Mouse (Mus musculus) kidney, postnatal 0 days (tissue): ENCODE data around the gene Aarsd1. TPM values are rescaled to one million over a fixed set of nuclear protein-coding genes. Genes with fewer than 3 reads are reported as not detected.
"Not testable (repeated sequence)": the region's sequence is repeated elsewhere in the genome, so short reads cannot be mapped to it uniquely, and the experiment has no call there.

Source experiments
- ATAC-seq: fragments of 200-750 bp; cut with Nextera tagmentation; replicated peaks from 2 replicates; pipeline ENCODE4 v1.8.0; 2017; ENCODE audit warnings: low read depth, moderate number of reproducible peaks, moderate TSS enrichment, moderate library complexity; ENCODE audit not compliant: low FRiP score
- DNase-seq: peaks from one replicate; pipeline ENCODE4 v3.0.0-alpha.2; 2016; ENCODE audit warnings: low spot score
- H3K27ac ChIP-seq: fragments of 300-500 bp; sonication (generic); 2 replicates; pipeline ENCODE4 v1.5.1; 2014; ENCODE audit warnings: mild to moderate bottlenecking
- H3K27me3 ChIP-seq: fragments of 300-500 bp; sonication (generic); 2 replicates; pipeline ENCODE4 v1.6.1; 2014; ENCODE audit warnings: low read length, mixed read lengths; ENCODE audit not compliant: insufficient read depth
- H3K36me3 ChIP-seq: fragments of 300-500 bp; sonication (generic); 2 replicates; pipeline ENCODE4 v1.6.1; 2014; ENCODE audit warnings: low read length, mixed read lengths; ENCODE audit not compliant: insufficient read depth
- H3K4me1 ChIP-seq: fragments of 300-500 bp; sonication (generic); replicated peaks from 2 replicates; pipeline ENCODE4 v1.6.1; 2014; ENCODE audit warnings: antibody characterized with exemption, low read length, mixed read lengths; ENCODE audit not compliant: insufficient read depth
- H3K4me2 ChIP-seq: fragments of 300-500 bp; sonication (generic); 2 replicates; pipeline ENCODE4 v1.6.1; 2014; ENCODE audit warnings: mild to moderate bottlenecking, low read length, moderate library complexity, mixed read lengths
- H3K4me3 ChIP-seq: fragments of 300-500 bp; sonication (generic); replicated peaks from 2 replicates; pipeline ENCODE4 v1.5.1; 2014; ENCODE audit warnings: low read depth, low read length
- H3K9ac ChIP-seq: fragments of 300-500 bp; sonication (generic); 2 replicates; pipeline ENCODE4 v1.6.1; 2014; ENCODE audit warnings: low read depth, low read length
- H3K9me3 ChIP-seq: fragments of 300-500 bp; sonication (generic); replicated peaks from 2 replicates; pipeline ENCODE4 v1.6.1; 2016; ENCODE audit warnings: low read length, inconsistent platforms, mixed read lengths
- CTCF ChIP-seq: IDR thresholded peaks from 2 replicates; pipeline ENCODE4 v1.5.1; 2016; ENCODE audit warnings: antibody characterized with exemption, low read depth, mild to moderate bottlenecking, moderate library complexity
- WGBS: fragments of 180-500 bp; shearing (Covaris S2); extraction: QIAGEN DNeasy Blood & Tissue Kit; methylation state at CpG from one replicate; pipeline ENCODE4 v1.1.7; 2014; 5-methylcytosine and 5-hydroxymethylcytosine counted together
- polyA plus RNA-seq: library from polyadenylated mRNA; unstranded; fragments of >200 nt; fragmentation: Nextera tagmentation; extraction: Ambion mirVana; gene quantifications from 2 replicates; pipeline ENCODE4 v1.2.1, GENCODE M21; 2015

Aarsd1 gene
- polyA plus RNA-seq, 1 experiment from 2014 or later, result 58.4 TPM

DNA sequence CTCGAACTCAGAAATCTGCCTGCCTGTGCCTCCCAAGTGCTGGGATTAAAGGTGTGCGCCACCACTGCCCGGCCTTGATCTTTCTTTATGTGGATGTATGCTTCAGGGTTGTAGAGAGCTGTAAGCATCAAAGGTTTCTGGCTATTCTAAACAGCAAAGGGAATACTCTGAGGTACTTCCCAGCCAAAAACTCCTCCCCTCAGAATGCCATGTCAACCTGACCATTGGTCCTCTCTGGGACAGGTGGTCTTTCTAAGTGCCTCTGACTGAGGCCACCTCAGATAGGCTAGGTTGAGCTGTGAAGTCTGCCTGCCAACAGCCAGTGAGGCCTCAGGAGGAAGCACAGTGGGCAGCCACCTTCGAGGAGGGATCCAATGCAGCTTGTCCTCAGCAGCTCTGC is 31.5 kb upstream of the Aarsd1 start:
- Histone ChIP-seq H3K27me3 (no peaks in the 10 kb centered on the region), H3K4me3 (peak overlapping the region; percentile 57), H3K9ac (peak overlapping the region; percentile 57), H3K36me3 (peaks cover 12% of the 10 kb centered on the region), H3K27ac (peak overlapping the region; percentile 91), H3K4me1 (0 out of 2 replicates have a peak, but pooled peaks cover 4% of the 10 kb centered on the region), H3K9me3 (no peaks in the 10 kb centered on the region), H3K4me2 (peak overlapping the region; percentile 67)
- ATAC-seq, result no peak
- 80% methylated on average over 4 of the region's 4 CpGs for WGBS
- no peak for DNase-seq
- TF ChIP-seq CTCF, result no peak

- 14% methylated on average over 10 of the region's 10 CpGs for WGBS
- H3K27me3 ChIP-seq, result no peaks in the 10 kb centered on the region
These were observed 30.9 kb upstream of the Aarsd1 start, which contains the start of gene Ifi35 for GRCm38 (mm10) chr11:101448274-101448746. TSS of gene Ifi35 (plus strand) at chr11:101448407.

GRCm38 (mm10) chr11:101447786-101448185 is 30.4 kb upstream of the Aarsd1 start:
- 79% methylated on average over 5 of the region's 5 CpGs for WGBS
- no peak overlapping the region for H3K4me3 ChIP-seq
- ATAC-seq, result no peak
- H3K27me3 ChIP-seq, result no peaks in the 10 kb centered on the region
- peak overlapping the region; percentile 91; the same call in 1 of the 2 replicates for H3K27ac ChIP-seq
- peak overlapping the region; percentile 67 for H3K4me2 ChIP-seq
- no peak for TF ChIP-seq CTCF
- DNase-seq, result no peak
- peaks cover 17% of the 10 kb centered on the region for H3K36me3 ChIP-seq
- H3K9me3 ChIP-seq, result no peaks in the 10 kb centered on the region
- peaks cover 7% of the 10 kb centered on the region; the same call in 1 of the 2 replicates for H3K4me1 ChIP-seq
- H3K9ac ChIP-seq, result 0 out of 2 replicates have a peak overlapping the region, but pooled peaks have one; percentile 57

More at GRCm38 (mm10) chr11:101448274-101448746, 30.9 kb upstream of the Aarsd1 start, which contains the start of gene Ifi35:
- Histone ChIP-seq H3K9ac (peak within 1 kb of the TSS; percentile 57), H3K4me3 (peak within 1 kb of the TSS; percentile 57), H3K36me3 (peaks cover 17% of the 10 kb centered on the region), H3K4me2 (peak within 1 kb of the TSS; percentile 67), H3K9me3 (no peaks in the 10 kb centered on the region), H3K4me1 (peaks cover 7% of the 10 kb centered on the region; the same call in 1 of the 2 replicates), H3K27ac (peak within 1 kb of the TSS; percentile 91)
- ATAC-seq (peak; percentile 60), DNase-seq (peak; percentile 95)
- no peak for TF ChIP-seq CTCF

- H3K27me3 ChIP-seq, ATAC-seq, H3K27ac ChIP-seq, H3K9me3 ChIP-seq, H3K4me1 ChIP-seq, H3K4me2 ChIP-seq, H3K9ac ChIP-seq, DNase-seq, H3K4me3 ChIP-seq: not testable (repeated sequence)
- 86% methylated on average over 8 of the region's 8 CpGs for WGBS
- peaks cover 17% of the 10 kb centered on the region for H3K36me3 ChIP-seq
These were observed 29.4 kb upstream of the Aarsd1 start for GRCm38 (mm10) chr11:101446860-101447259.

- no peaks in the 10 kb centered on the region for H3K27me3 ChIP-seq
- DNase-seq (no peak), ATAC-seq (no peak)
- H3K27ac ChIP-seq, result no peak overlapping the region
- peaks cover 7% of the 10 kb centered on the region; the same call in 1 of the 2 replicates for H3K4me1 ChIP-seq
- TF ChIP-seq CTCF, result no peak
- H3K9ac ChIP-seq, result no peak overlapping the region
- no peak overlapping the region for H3K4me3 ChIP-seq
- peaks cover 17% of the 10 kb centered on the region for H3K36me3 ChIP-seq
- WGBS, result 64% methylated on average over 1 of the region's 1 CpGs
- no peak overlapping the region for H3K4me2 ChIP-seq
- H3K9me3 ChIP-seq, result no peaks in the 10 kb centered on the region
These were observed 28.9 kb upstream of the Aarsd1 start for GRCm38 (mm10) chr11:101446319-101446718.

- Histone ChIP-seq H3K4me1 (peaks cover 3% of the 10 kb centered on the region; the same call in 1 of the 2 replicates), H3K9me3 (no peaks in the 10 kb centered on the region), H3K4me3 (peak overlapping the region; percentile 87), H3K27me3 (no peaks in the 10 kb centered on the region), H3K36me3 (peaks cover 17% of the 10 kb centered on the region), H3K4me2 (peak overlapping the region; percentile 87), H3K9ac (peak overlapping the region; percentile 95), H3K27ac (peak overlapping the region; percentile 92)
- no peak for TF ChIP-seq CTCF
- ATAC-seq (peak; percentile 0; the same call in 1 of the 2 replicates), DNase-seq (peak; percentile 43)
- 0% methylated on average over 14 of the region's 14 CpGs for WGBS
These were observed 25.3 kb upstream of the Aarsd1 start for GRCm38 (mm10) chr11:101442760-101443159.
